Mouse (Mus musculus) CD4-positive, CD25-positive, alpha-beta regulatory T cell, adult 2 months (primary cell): ENCODE data around the gene Gjd3.

Source experiments
- DNase-seq: peaks from one replicate; pipeline ENCODE4 v3.0.0-alpha.2; 2012; ENCODE audit warnings: low read depth, low spot score

Gjd3 gene

GRCm38 (mm10) chr11:98981289-98981996 lies 1.4 kb downstream of the Gjd3 start:
- DNase-seq: peak; percentile 13

GRCm38 (mm10) chr11:98979356-98979755 lies 3.5 kb downstream of the Gjd3 start:
- DNase-seq: no peak

- DNase-seq: no peak
These were observed 4.2 kb downstream of the Gjd3 start for GRCm38 (mm10) chr11:98978526-98979148.

GRCm38 (mm10) chr11:98974871-98975719 lies 7.7 kb downstream of the Gjd3 start:
- peak; percentile 87 for DNase-seq

- no peak for DNase-seq
These were observed 8.6 kb downstream of the Gjd3 start for GRCm38 (mm10) chr11:98974213-98974612.

GRCm38 (mm10) chr11:98973584-98973983 lies 9.2 kb downstream of the Gjd3 start:
- DNase-seq: peak; percentile 21

- peak; percentile 20 for DNase-seq
These were observed 9.9 kb downstream of the Gjd3 start for GRCm38 (mm10) chr11:98972801-98973360.

- peak; percentile 90 for DNase-seq
These were observed 10.6 kb downstream of the Gjd3 start for GRCm38 (mm10) chr11:98972215-98972614.

- DNase-seq: peak; percentile 25
These were observed 11.3 kb downstream of the Gjd3 start for GRCm38 (mm10) chr11:98971316-98972031.

- peak; percentile 30 for DNase-seq
These were observed 12.5 kb downstream of the Gjd3 start for GRCm38 (mm10) chr11:98970191-98970925.

GRCm38 (mm10) chr11:98969496-98969927 lies 13.3 kb downstream of the Gjd3 start:
- no peak for DNase-seq

- peak; percentile 56 for DNase-seq
These were observed 13.9 kb downstream of the Gjd3 start for GRCm38 (mm10) chr11:98968716-98969495.

- DNase-seq: no peak
These were observed 14.7 kb downstream of the Gjd3 start for GRCm38 (mm10) chr11:98968079-98968478.

GRCm38 (mm10) chr11:98966499-98967141 lies 16.2 kb downstream of the Gjd3 start:
- peak; percentile 42 for DNase-seq

- no peak for DNase-seq
These were observed 17.3 kb downstream of the Gjd3 start for GRCm38 (mm10) chr11:98965416-98966077.

- DNase-seq: peak; percentile 22
These were observed 18.0 kb downstream of the Gjd3 start for GRCm38 (mm10) chr11:98964616-98965415.

- no peak for DNase-seq
These were observed 18.6 kb downstream of the Gjd3 start for GRCm38 (mm10) chr11:98964201-98964615.
